Mouse (Mus musculus): ENCODE measurements around the gene Cxcl15. TPM values are rescaled to one million over a fixed set of nuclear protein-coding genes. Genes with fewer than 3 reads are reported as not detected.
A peak's percentile ranks its signal among the peaks of the same experiment; 100 is the strongest.

The Cxcl15 gene
- polyA plus RNA-seq, 1 experiment from 2014 or later = not detected

DNA sequence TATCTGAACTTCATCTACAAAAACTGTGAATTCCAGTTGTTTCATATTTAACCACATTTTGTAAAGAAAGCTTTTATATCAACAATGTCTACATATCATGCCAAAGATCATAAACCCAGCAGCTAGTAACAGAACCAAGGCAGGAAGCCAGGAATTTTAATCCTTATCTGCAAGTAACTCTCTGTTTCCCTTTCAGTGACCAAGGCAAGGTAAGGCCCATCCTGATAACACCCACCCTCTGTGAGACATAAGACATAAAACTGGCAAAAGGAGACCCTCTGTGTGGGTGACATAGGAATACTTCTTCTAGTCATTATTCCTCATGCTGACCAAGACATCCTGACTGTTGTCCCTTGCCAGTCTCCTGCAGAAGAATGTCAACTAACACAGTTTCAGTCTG lies 10.2 kb downstream of the Cxcl15 start:
- no peaks in the 10 kb centered on the region for H3K36me3 ChIP-seq (ENCODE audit: control insufficient read depth, insufficient read depth, low read length)
- H3K4me3 ChIP-seq (ENCODE audit: control insufficient read depth in 1 of 2, insufficient read depth in 1 of 2, low read depth in 1 of 2, low read length in 2 of 2) = no peak overlapping the region
- ATAC-seq (ENCODE audit: insufficient number of reproducible peaks, insufficient read depth, low FRiP score, low read depth) = no peak
- H3K4me2 ChIP-seq (ENCODE audit: low read length) = no peak overlapping the region
- H3K9ac ChIP-seq (ENCODE audit: low read length) = no peak overlapping the region
- H3K4me1 ChIP-seq (ENCODE audit: control insufficient read depth in 2 of 2, insufficient read depth in 2 of 2, low read length in 2 of 2) = no peaks in the 10 kb centered on the region
- no peaks in the 10 kb centered on the region for H3K27me3 ChIP-seq (ENCODE audit: control insufficient read depth, insufficient read depth, low read length)
- no peak overlapping the region for H3K27ac ChIP-seq (replicated peaks in 1 of 2; ENCODE audit: control insufficient read depth in 1 of 2, insufficient read depth in 1 of 2, low read depth in 2 of 2, low read length in 2 of 2)
- no peaks in the 10 kb centered on the region for H3K9me3 ChIP-seq (ENCODE audit: control insufficient read depth, low read length)

DNA sequence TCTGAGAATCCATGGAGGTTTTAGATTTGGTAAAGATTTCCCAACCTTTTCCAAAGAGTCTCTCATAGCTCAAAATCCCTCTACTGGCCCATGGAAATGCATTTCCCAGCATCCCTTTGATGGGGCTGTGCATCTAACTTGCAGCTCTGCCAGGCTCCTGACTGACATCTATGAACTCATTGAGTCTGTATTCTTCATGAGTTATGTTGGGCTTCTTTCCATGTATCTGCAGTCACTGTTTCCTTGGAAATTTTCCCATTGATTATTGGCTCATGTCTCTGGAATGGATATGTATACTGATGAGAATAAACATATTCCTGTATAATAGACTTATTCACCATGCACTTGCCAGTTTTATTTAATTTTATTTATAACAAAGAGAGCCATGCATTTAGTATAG lies 11.7 kb downstream of the Cxcl15 start:
- H3K4me2 ChIP-seq (ENCODE audit: low read length) = no peak overlapping the region
- no peaks in the 10 kb centered on the region for H3K27me3 ChIP-seq (ENCODE audit: control insufficient read depth, insufficient read depth, low read length)
- H3K9ac ChIP-seq (ENCODE audit: low read length) = no peak overlapping the region
- no peaks in the 10 kb centered on the region for H3K9me3 ChIP-seq (ENCODE audit: control insufficient read depth, low read length)
- no peaks in the 10 kb centered on the region for H3K4me1 ChIP-seq (ENCODE audit: control insufficient read depth in 2 of 2, insufficient read depth in 2 of 2, low read length in 2 of 2)
- no peak overlapping the region for H3K4me3 ChIP-seq (ENCODE audit: control insufficient read depth in 1 of 2, insufficient read depth in 1 of 2, low read depth in 1 of 2, low read length in 2 of 2)
- H3K36me3 ChIP-seq (ENCODE audit: control insufficient read depth, insufficient read depth, low read length) = no peaks in the 10 kb centered on the region
- no peak overlapping the region for H3K27ac ChIP-seq (replicated peaks in 1 of 2; ENCODE audit: control insufficient read depth in 1 of 2, insufficient read depth in 1 of 2, low read depth in 2 of 2, low read length in 2 of 2)
- ATAC-seq (ENCODE audit: insufficient number of reproducible peaks, insufficient read depth, low FRiP score, low read depth) = no peak

DNA sequence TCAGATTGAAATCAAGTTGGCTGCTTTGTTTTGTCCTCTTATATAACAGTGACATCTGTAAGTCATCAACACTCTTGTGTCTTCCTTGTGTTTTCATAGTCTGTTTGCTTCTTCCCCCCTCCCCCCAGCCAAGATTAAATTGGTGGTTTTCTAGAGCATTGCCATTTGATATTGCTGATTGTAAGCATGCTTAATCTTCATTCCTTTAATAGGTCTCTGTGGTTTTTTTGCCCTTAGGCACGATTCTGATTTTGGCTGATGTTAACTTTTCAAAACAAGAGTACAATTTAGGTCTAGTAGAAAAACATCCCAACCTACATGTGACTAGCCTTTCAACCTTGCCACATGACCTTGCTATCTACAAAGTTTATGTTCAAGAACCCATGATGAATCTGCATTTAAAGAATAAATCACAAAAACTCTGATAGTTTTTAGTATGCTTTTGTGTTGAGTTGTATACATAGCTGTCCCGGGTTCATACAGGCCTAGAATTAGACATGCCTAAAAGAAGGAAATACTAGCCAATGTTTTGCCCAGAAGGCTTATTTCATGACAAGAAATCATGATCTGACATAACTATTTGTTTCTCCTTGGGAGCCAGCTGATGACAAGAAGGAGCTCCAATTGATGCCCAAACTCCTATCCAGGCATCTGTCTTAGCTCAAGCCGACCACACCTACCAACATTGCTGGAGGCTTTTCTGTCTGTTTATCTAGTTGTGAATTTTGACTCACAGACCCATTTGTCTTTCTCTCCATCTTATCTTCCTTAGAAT lies 13.0 kb downstream of the Cxcl15 start:
- 68% methylated on average over 3 of the region's 3 CpGs for WGBS
- H3K4me2 ChIP-seq (ENCODE audit: low read length) = no peak overlapping the region
- H3K27ac ChIP-seq (replicated peaks in 1 of 2; ENCODE audit: control insufficient read depth in 1 of 2, insufficient read depth in 1 of 2, low read depth in 2 of 2, low read length in 2 of 2) = no peak overlapping the region
- H3K4me3 ChIP-seq (ENCODE audit: control insufficient read depth in 1 of 2, insufficient read depth in 1 of 2, low read depth in 1 of 2, low read length in 2 of 2) = no peak overlapping the region
- ATAC-seq (ENCODE audit: insufficient number of reproducible peaks, insufficient read depth, low FRiP score, low read depth) = no peak
- no peaks in the 10 kb centered on the region for H3K36me3 ChIP-seq (ENCODE audit: control insufficient read depth, insufficient read depth, low read length)
- no peak overlapping the region for H3K9ac ChIP-seq (ENCODE audit: low read length)
- H3K9me3 ChIP-seq (ENCODE audit: control insufficient read depth, low read length) = no peaks in the 10 kb centered on the region
- no peaks in the 10 kb centered on the region for H3K27me3 ChIP-seq (ENCODE audit: control insufficient read depth, insufficient read depth, low read length)
- no peaks in the 10 kb centered on the region for H3K4me1 ChIP-seq (ENCODE audit: control insufficient read depth in 2 of 2, insufficient read depth in 2 of 2, low read length in 2 of 2)

DNA sequence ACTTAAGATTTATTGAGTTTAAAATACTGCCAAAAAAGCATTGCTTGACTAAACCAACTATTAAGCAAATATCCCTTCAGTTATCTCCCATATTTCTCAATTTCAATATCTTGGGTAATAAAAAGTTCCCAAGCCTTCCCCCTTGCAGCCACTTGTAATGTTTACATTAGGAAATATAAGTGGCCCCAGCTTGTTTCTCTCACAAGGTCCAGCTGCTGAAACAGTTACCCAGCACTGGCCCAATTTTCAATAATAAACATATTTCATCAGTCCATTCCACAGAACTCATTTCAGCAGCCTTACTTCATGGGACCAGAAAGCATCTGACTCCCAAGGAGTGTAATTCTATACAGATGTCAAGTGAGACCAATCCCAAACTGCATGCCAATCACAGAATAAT lies 25.4 kb downstream of the Cxcl15 start:
- Histone ChIP-seq H3K9me3 (ENCODE audit: control insufficient read depth, low read length) (no peaks in the 10 kb centered on the region), H3K4me3 (ENCODE audit: control insufficient read depth in 1 of 2, insufficient read depth in 1 of 2, low read depth in 1 of 2, low read length in 2 of 2) (no peak overlapping the region), H3K27me3 (ENCODE audit: control insufficient read depth, insufficient read depth, low read length) (no peaks in the 10 kb centered on the region), H3K4me2 (ENCODE audit: low read length) (no peak overlapping the region), H3K9ac (ENCODE audit: low read length) (no peak overlapping the region), H3K27ac (replicated peaks in 1 of 2; ENCODE audit: control insufficient read depth in 1 of 2, insufficient read depth in 1 of 2, low read depth in 2 of 2, low read length in 2 of 2) (no peak overlapping the region), H3K4me1 (ENCODE audit: control insufficient read depth in 2 of 2, insufficient read depth in 2 of 2, low read length in 2 of 2) (no peaks in the 10 kb centered on the region), H3K36me3 (ENCODE audit: control insufficient read depth, insufficient read depth, low read length) (no peaks in the 10 kb centered on the region)
- ATAC-seq (ENCODE audit: insufficient number of reproducible peaks, insufficient read depth, low FRiP score, low read depth) = no peak

DNA sequence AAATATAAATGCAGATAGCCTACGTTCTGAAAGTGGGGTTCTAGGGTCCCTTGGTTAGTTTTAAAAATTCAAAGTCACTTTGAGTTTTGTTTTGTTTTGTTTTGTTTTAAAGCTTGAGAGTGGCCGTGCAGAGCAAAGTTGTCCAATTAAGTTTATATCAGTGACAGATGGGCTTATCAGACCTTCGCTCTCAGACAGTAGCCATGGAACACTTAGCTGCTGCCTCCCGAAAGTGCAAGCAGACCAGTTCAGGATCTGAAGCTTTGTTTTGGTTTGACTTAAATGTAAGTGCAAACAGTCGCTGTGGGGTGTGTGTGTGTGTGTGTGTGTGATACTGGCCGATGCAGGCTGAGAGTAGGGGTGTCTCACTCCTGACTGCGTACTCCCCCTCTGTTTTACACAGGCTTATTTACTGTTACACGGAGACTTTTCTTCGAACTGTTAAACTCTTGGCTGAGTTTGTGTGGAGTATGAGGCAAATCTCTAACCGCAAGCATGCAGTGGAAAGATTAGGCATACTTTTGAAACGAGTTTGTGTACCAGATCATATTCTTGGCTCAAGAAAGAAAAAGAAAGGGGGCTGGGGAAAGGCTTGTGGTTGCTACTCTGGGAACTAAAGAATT lies 37.9 kb downstream of the Cxcl15 start:
- H3K4me3 ChIP-seq (ENCODE audit: control insufficient read depth in 1 of 2, insufficient read depth in 1 of 2, low read depth in 1 of 2, low read length in 2 of 2) = no peak overlapping the region
- 50% methylated on average over 11 of the region's 11 CpGs for WGBS
- H3K4me1 ChIP-seq (ENCODE audit: control insufficient read depth in 2 of 2, insufficient read depth in 2 of 2, low read length in 2 of 2) = peaks cover 2 to 5% of the 10 kb centered on the region in 2 experiments; a peak in 2 of 4 replicates
- no peaks in the 10 kb centered on the region for H3K9me3 ChIP-seq (ENCODE audit: control insufficient read depth, low read length)
- H3K27me3 ChIP-seq (ENCODE audit: control insufficient read depth, insufficient read depth, low read length) = no peaks in the 10 kb centered on the region
- no peak overlapping the region for H3K9ac ChIP-seq (ENCODE audit: low read length)
- no peak for ATAC-seq (ENCODE audit: insufficient number of reproducible peaks, insufficient read depth, low FRiP score, low read depth)
- H3K36me3 ChIP-seq (ENCODE audit: control insufficient read depth, insufficient read depth, low read length) = no peaks in the 10 kb centered on the region
- peak overlapping the region; percentile 7 to 38; a peak in 3 of 4 replicates for H3K27ac ChIP-seq (replicated peaks in 1 of 2; ENCODE audit: control insufficient read depth in 1 of 2, insufficient read depth in 1 of 2, low read depth in 2 of 2, low read length in 2 of 2)
- peak overlapping the region; percentile 32; the same call in 1 of the 2 replicates for H3K4me2 ChIP-seq (ENCODE audit: low read length)

DNA sequence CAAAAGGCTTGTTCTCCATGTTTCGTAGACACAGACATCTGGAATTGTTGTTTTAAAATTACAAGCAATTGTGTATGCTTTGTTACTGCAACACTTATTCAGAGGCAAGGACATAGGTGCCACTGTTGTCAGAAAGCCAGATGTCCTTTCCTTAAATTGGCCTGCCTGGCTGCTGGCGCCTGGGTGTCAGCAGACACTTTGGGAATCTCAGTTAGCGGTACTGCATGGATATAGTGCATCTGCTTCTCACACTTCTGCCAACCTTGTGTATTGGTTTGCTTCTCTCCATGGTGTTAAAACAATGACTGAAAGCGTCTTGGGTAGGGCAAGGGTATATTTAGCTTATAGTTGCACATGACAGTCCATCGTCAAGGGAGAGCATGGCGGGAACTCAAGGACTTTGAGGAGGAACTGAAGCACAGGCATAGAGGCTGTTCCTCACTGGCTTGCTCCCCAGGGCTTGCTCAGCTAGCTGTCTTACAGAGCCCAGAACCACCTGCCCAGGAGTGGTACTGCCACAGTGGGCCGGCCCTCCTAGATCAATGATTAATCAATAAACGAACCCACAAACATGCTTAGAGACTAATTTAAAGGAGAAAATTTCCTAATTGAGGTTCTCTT lies 38.5 kb downstream of the Cxcl15 start:
- ATAC-seq (ENCODE audit: insufficient number of reproducible peaks, insufficient read depth, low FRiP score, low read depth) = no peak
- H3K27ac ChIP-seq (replicated peaks in 1 of 2; ENCODE audit: control insufficient read depth in 1 of 2, insufficient read depth in 1 of 2, low read depth in 2 of 2, low read length in 2 of 2) = peak overlapping the region in 1 of 2 experiments; percentile 14; a peak in 1 of 4 replicates
- H3K4me2 ChIP-seq (ENCODE audit: low read length) = 0 out of 2 replicates have a peak overlapping the region, but pooled peaks have one; percentile 32
- H3K4me1 ChIP-seq (ENCODE audit: control insufficient read depth in 2 of 2, insufficient read depth in 2 of 2, low read length in 2 of 2) = peaks cover 2 to 5% of the 10 kb centered on the region in 2 experiments; a peak in 2 of 4 replicates
- WGBS = 75% methylated on average over 8 of the region's 8 CpGs
- H3K9ac ChIP-seq (ENCODE audit: low read length) = no peak overlapping the region
- H3K4me3 ChIP-seq (ENCODE audit: control insufficient read depth in 1 of 2, insufficient read depth in 1 of 2, low read depth in 1 of 2, low read length in 2 of 2) = no peak overlapping the region
- H3K36me3 ChIP-seq (ENCODE audit: control insufficient read depth, insufficient read depth, low read length) = no peaks in the 10 kb centered on the region
- no peaks in the 10 kb centered on the region for H3K27me3 ChIP-seq (ENCODE audit: control insufficient read depth, insufficient read depth, low read length)
- no peaks in the 10 kb centered on the region for H3K9me3 ChIP-seq (ENCODE audit: control insufficient read depth, low read length)

DNA sequence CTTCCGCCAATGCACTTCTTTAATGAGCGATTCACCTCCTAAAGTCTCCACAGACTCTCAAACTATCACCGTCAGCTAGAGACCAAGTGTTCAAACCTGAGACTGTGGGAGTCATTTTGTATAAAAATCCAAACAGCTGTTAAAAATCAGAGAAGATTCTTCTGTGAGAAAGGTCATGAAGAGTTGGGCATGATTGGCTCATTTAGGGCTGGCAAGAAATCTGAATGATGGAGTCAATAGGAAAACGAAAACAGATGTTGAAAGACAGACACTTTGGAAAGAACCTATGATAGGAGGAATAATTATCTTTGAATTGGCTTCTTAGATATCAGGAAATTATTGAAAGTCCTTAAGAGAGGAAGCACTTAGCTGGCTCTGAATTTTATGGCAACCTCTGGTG lies 40.1 kb downstream of the Cxcl15 start:
- Histone ChIP-seq H3K27me3 (ENCODE audit: control insufficient read depth, insufficient read depth, low read length) (no peaks in the 10 kb centered on the region), H3K4me2 (ENCODE audit: low read length) (no peak overlapping the region), H3K9me3 (ENCODE audit: control insufficient read depth, low read length) (no peaks in the 10 kb centered on the region), H3K36me3 (ENCODE audit: control insufficient read depth, insufficient read depth, low read length) (no peaks in the 10 kb centered on the region), H3K9ac (ENCODE audit: low read length) (no peak overlapping the region), H3K4me3 (ENCODE audit: control insufficient read depth in 1 of 2, insufficient read depth in 1 of 2, low read depth in 1 of 2, low read length in 2 of 2) (no peak overlapping the region), H3K27ac (replicated peaks in 1 of 2; ENCODE audit: control insufficient read depth in 1 of 2, insufficient read depth in 1 of 2, low read depth in 2 of 2, low read length in 2 of 2) (no peak overlapping the region), H3K4me1 (ENCODE audit: control insufficient read depth in 2 of 2, insufficient read depth in 2 of 2, low read length in 2 of 2) (peaks cover 2 to 5% of the 10 kb centered on the region in 2 experiments; a peak in 2 of 4 replicates)
- WGBS = 82% methylated on average over 4 of the region's 4 CpGs
- ATAC-seq (ENCODE audit: insufficient number of reproducible peaks, insufficient read depth, low FRiP score, low read depth) = no peak
